Mouse (Mus musculus): ENCODE data around the gene Sos1. TPM values are rescaled to one million over a fixed set of nuclear protein-coding genes. Genes with fewer than 3 reads are reported as not detected.

The Sos1 gene
- 28.8 TPM for total RNA-seq (2023)

DNA sequence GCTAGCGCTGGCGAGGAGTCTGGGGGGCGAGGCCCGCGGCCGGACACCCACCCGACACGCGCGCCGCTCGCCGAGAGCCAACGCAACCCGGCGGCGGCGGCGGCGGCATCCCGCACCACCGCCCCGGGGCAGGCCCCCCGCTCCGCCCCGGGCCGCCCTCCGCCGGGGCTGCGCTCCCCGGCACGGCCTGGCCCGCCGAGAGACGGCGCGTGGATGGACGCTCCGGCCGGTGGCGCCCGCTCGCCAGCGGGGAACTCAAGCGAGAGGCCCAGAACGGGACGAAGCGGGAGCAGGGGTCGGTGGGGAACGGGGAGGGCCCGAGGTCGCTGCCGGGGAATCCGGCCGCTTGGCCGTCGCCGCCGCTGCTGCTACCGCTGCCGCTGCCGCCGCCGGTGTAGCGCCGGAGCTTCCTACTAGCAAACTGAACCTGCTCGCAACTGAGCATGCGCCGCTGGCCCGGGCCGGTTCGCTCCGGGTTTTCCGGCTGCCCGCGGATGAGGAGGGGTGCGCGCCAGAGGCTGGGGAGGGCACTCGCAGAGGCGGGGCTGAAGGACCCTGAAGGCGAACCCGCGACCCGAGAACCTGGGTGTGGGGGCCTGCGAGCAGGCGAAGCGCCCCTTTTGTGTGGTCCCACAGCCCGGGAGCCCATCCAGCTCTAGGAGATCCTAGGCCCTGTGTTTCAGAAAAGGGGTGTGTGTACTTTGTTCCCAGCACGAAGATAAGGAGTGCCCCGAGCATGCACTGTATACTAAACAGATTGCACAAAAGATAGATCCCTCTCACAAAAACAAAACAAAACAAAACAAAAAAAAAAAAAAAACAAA lies at the start of gene Sos1:
Gene Sos1 (minus strand): TSS at position 423 of the 824 bp plus-strand sequence.

GRCm38 (mm10) chr17:80372989-80373725 lies 107.1 kb downstream of the Sos1 start, which contains the start of gene Gm10190:
Gene Gm10190 (minus strand): TSS chr17:80373541.

Other genes starting within 250 kb of the Sos1 start
- gene Morn2, start 190.2 kb downstream of the Sos1 start, total RNA-seq (2023): not detected
- 25.1 TPM for gene Dhx57, start 190.0 kb downstream of the Sos1 start, total RNA-seq (2023)
- gene Arhgef33, start 173.0 kb downstream of the Sos1 start, total RNA-seq (2023): 1.4 TPM
- gene Gm10190, start 106.9 kb downstream of the Sos1 start, total RNA-seq (2023): not detected
- gene Cdkl4, start 97.4 kb upstream of the Sos1 start, total RNA-seq (2023): 0.44 TPM
- gene Map4k3, start 248.0 kb upstream of the Sos1 start, total RNA-seq (2023): 22.1 TPM

All from CD4-positive naive resting alpha-beta T cell, adult 76 days (primary cell).